20 mouse cellular contexts compared by ENCODE assay signal in genomic region chr10:8686219-8686618, GRCm38 (mm10).
DNase-seq lines count a peak whose midpoint lies in the region; ATAC-seq and TF ChIP-seq lines count a peak whose summit lies in the region.
"Had no signal": no experiment of that assay in that cellular context is flagged by ENCODE, and none has a peak within 500 bp of the region (broad histone marks: within the 10 kb centered on the region; RNA-seq: fewer than 3 reads in every experiment).

No protein-coding gene starts in this region.

- no peaks in the 10 kb centered on the region for H3K9me3 ChIP-seq in intestine, postnatal 0 days (ENCODE audit: control insufficient read depth)
- 0 out of 2 replicates have a peak, but pooled peaks cover 3% of the 10 kb centered on the region for H3K9me3 ChIP-seq in intestine, embryonic 15.5 days
- H3K9me3 ChIP-seq in stomach, postnatal 0 days (ENCODE audit: control insufficient read depth, low read length) = no peaks in the 10 kb centered on the region
- H3K9me3 ChIP-seq: forebrain, embryonic 13.5 days; heart, embryonic 15.5 days; hindbrain, embryonic 13.5 days; midbrain, embryonic 13.5 days had no signal

- no peaks in the 10 kb centered on the region for H3K4me1 ChIP-seq in intestine, postnatal 0 days (replicated peaks; ENCODE audit: control insufficient read depth, insufficient read depth, low read length)
- no peaks in the 10 kb centered on the region for H3K4me1 ChIP-seq in intestine, embryonic 15.5 days (replicated peaks)
- H3K4me1 ChIP-seq in testis, adult 2 months (ENCODE audit: control insufficient read depth, insufficient read depth, low read length) = no peaks in the 10 kb centered on the region
- no peaks in the 10 kb centered on the region for H3K4me1 ChIP-seq in stomach, postnatal 0 days (replicated peaks; ENCODE audit: control insufficient read depth, insufficient read depth)
- H3K4me1 ChIP-seq: forebrain, embryonic 13.5 days; heart, embryonic 15.5 days; hindbrain, embryonic 13.5 days; midbrain, embryonic 13.5 days had no signal

- 98% methylated on average over 1 of the region's 1 CpGs for WGBS in intestine, postnatal 0 days
- 89% methylated on average over 1 of the region's 1 CpGs for WGBS in intestine, embryonic 15.5 days
- WGBS in stomach, postnatal 0 days = 87% methylated on average over 1 of the region's 1 CpGs

- no peaks in the 10 kb centered on the region for H3K27me3 ChIP-seq in intestine, postnatal 0 days (replicated peaks; ENCODE audit: control insufficient read depth, insufficient read depth, low read length)
- H3K27me3 ChIP-seq in intestine, embryonic 15.5 days (replicated peaks) = no peaks in the 10 kb centered on the region
- no peaks in the 10 kb centered on the region for H3K27me3 ChIP-seq in testis, adult 2 months (ENCODE audit: control insufficient read depth, insufficient read depth, low read length)
- no peaks in the 10 kb centered on the region for H3K27me3 ChIP-seq in stomach, postnatal 0 days (ENCODE audit: control insufficient read depth, insufficient read depth, low read length)
- H3K27me3 ChIP-seq: forebrain, embryonic 13.5 days; heart, embryonic 15.5 days; hindbrain, embryonic 13.5 days; midbrain, embryonic 13.5 days had no signal

- no peak for ATAC-seq in CD4-positive, CD25-positive, alpha-beta regulatory T cell, adult 4 months
- ATAC-seq in intestine, postnatal 0 days = no peak
- ATAC-seq in intestine, embryonic 15.5 days = no peak
- ATAC-seq in stomach, postnatal 0 days (ENCODE audit: low FRiP score, low TSS enrichment) = no peak
- ATAC-seq: forebrain, embryonic 13.5 days; midbrain, embryonic 13.5 days had no signal

- no peaks in the 10 kb centered on the region for H3K36me3 ChIP-seq in intestine, postnatal 0 days (ENCODE audit: control insufficient read depth, insufficient read depth)
- H3K36me3 ChIP-seq in intestine, embryonic 15.5 days = no peaks in the 10 kb centered on the region
- no peaks in the 10 kb centered on the region for H3K36me3 ChIP-seq in testis, adult 2 months (ENCODE audit: control insufficient read depth, insufficient read depth, low read length)
- no peaks in the 10 kb centered on the region for H3K36me3 ChIP-seq in stomach, postnatal 0 days (ENCODE audit: control insufficient read depth, insufficient read depth, low read length)
- H3K36me3 ChIP-seq: heart, embryonic 15.5 days; hindbrain, embryonic 13.5 days; midbrain, embryonic 13.5 days had no signal

- no peak for TF ChIP-seq POLR2A in testis, adult 2 months (IDR thresholded peaks at IDR 0.05; ENCODE audit: control insufficient read depth, low read depth, low read length)

- no peak overlapping the region for H3K9ac ChIP-seq in intestine, postnatal 0 days (ENCODE audit: low read depth, low read length)
- H3K9ac ChIP-seq in intestine, embryonic 15.5 days = no peak overlapping the region
- H3K9ac ChIP-seq in stomach, postnatal 0 days (ENCODE audit: low read length) = no peak overlapping the region
- H3K9ac ChIP-seq: forebrain, embryonic 13.5 days; heart, embryonic 15.5 days; hindbrain, embryonic 13.5 days; lung, embryonic 14.5 days; midbrain, embryonic 13.5 days had no signal

- no peak overlapping the region for H3K4me3 ChIP-seq in intestine, postnatal 0 days (ENCODE audit: low read depth, low read length)
- H3K4me3 ChIP-seq in intestine, embryonic 15.5 days (replicated peaks) = no peak overlapping the region
- H3K4me3 ChIP-seq in testis, adult 2 months (ENCODE audit: control insufficient read depth, low read depth, low read length) = no peak overlapping the region
- H3K4me3 ChIP-seq in stomach, postnatal 0 days (ENCODE audit: low read depth, low read length) = no peak overlapping the region
- H3K4me3 ChIP-seq: forebrain, embryonic 13.5 days; heart, embryonic 15.5 days; hindbrain, embryonic 13.5 days; midbrain, embryonic 13.5 days had no signal

- no peak overlapping the region for H3K4me2 ChIP-seq in intestine, postnatal 0 days (replicated peaks; ENCODE audit: low read depth)
- H3K4me2 ChIP-seq in intestine, embryonic 15.5 days (replicated peaks) = no peak overlapping the region
- no peak overlapping the region for H3K4me2 ChIP-seq in stomach, postnatal 0 days (replicated peaks; ENCODE audit: low read depth)
- H3K4me2 ChIP-seq: forebrain, embryonic 13.5 days; heart, embryonic 15.5 days; hindbrain, embryonic 13.5 days; lung, embryonic 14.5 days; midbrain, embryonic 13.5 days had no signal

- no peak overlapping the region for H3K27ac ChIP-seq in intestine, postnatal 0 days (ENCODE audit: low read depth, low read length)
- no peak overlapping the region for H3K27ac ChIP-seq in intestine, embryonic 15.5 days
- no peak overlapping the region for H3K27ac ChIP-seq in testis, adult 2 months (ENCODE audit: control insufficient read depth, insufficient read depth, low read depth, low read length)
- H3K27ac ChIP-seq in stomach, postnatal 0 days (replicated peaks) = no peak overlapping the region
- H3K27ac ChIP-seq: forebrain, embryonic 13.5 days; heart, embryonic 15.5 days; hindbrain, embryonic 13.5 days; midbrain, embryonic 13.5 days had no signal

- peak; percentile 3 for DNase-seq in CD4-positive, CD25-positive, alpha-beta regulatory T cell, adult 2 months (ENCODE audit: low read depth, low spot score)
- DNase-seq in testis, postnatal 14 days (ENCODE audit: low spot score) = no peak
- no peak for DNase-seq in stomach, postnatal 0 days (ENCODE audit: low spot score)
- no peak for DNase-seq in adrenal gland, postnatal 36 days
- DNase-seq: adrenal gland, postnatal 14 days; cerebellum, adult 8-10 months; cerebellum, postnatal 36 days; heart, postnatal 36 days; kidney, postnatal 36 days; left cerebral cortex, postnatal 4 days; liver; lung, embryonic 14.5 days had no signal

- 0 out of 2 replicates have a peak, but pooled peaks have one; percentile 24 for TF ChIP-seq CTCF in intestine, postnatal 0 days (IDR thresholded peaks at IDR 0.05; ENCODE audit: low read depth)
- peak; percentile 30; the same call in 1 of the 2 replicates for TF ChIP-seq CTCF in testis, adult 2 months (IDR thresholded peaks at IDR 0.05; ENCODE audit: control insufficient read depth, insufficient read depth, insufficient replicate concordance, low read depth, low read length)
- TF ChIP-seq CTCF in stomach, postnatal 0 days (IDR thresholded peaks at IDR 0.05; ENCODE audit: low read depth) = peak; percentile 19; the same call in 1 of the 2 replicates

- TF ChIP-seq EP300 in stomach, postnatal 0 days (optimal IDR thresholded peaks at IDR 0.05) = no peak
